Mouse (Mus musculus) v-Abl transformed pro-B cells (cell line): Measurements from ENCODE around the gene Gm40460.
"Not testable (repeated sequence)": the region's sequence is repeated elsewhere in the genome, so short reads cannot be mapped to it uniquely, and the experiment has no call there.

Experiments used
- in situ Hi-C, 2 experiments: fragments of 400-800 bp; cut with MboI; formaldehyde crosslinking; loops; one replicate each; pipeline ENCODE4 v1.15.1; 2025; ENCODE audit not compliant: unreplicated experiment in 2 of 2

Gm40460 gene

GRCm38 (mm10) chr7:142240978-142241377 lies at the start of gene Gm40460:
Gene Gm40460, minus strand, starts transcription at chr7:142241078.
- in situ Hi-C loops = no loop called here

GRCm38 (mm10) chr7:142285910-142286612 lies 45.2 kb upstream of the Gm40460 start:
- in situ Hi-C loops = loop anchor here in 1 of 2 experiments (10.0 kb wide), 1 partner anchor 141 kb away; the partner anchor contains the start of gene Gm45337

GRCm38 (mm10) chr7:142285130-142285835 lies 44.4 kb upstream of the Gm40460 start:
- in situ Hi-C loops = loop anchor here in 1 of 2 experiments (10.0 kb wide), 1 partner anchor 140 kb away; the partner anchor contains the start of gene Gm45337

GRCm38 (mm10) chr7:142284615-142285080 lies 43.8 kb upstream of the Gm40460 start:
- in situ Hi-C loops = loop anchor here in 1 of 2 experiments (10.0 kb wide), 1 partner anchor 140 kb away; the partner anchor contains the start of gene Gm45337

- in situ Hi-C loops = loop anchor here in 1 of 2 experiments (10.0 kb wide), 1 partner anchor 139 kb away; the partner anchor contains the start of gene Gm45337
Measured at GRCm38 (mm10) chr7:142284023-142284591, 43.2 kb upstream of the Gm40460 start.

GRCm38 (mm10) chr7:142282847-142283246 lies 42.0 kb upstream of the Gm40460 start:
- in situ Hi-C loops = loop anchor here in 1 of 2 experiments (10.0 kb wide), 1 partner anchor 138 kb away; the partner anchor contains the start of gene Gm45337

GRCm38 (mm10) chr7:142279291-142279690 lies 38.4 kb upstream of the Gm40460 start:
- in situ Hi-C loops = not testable (repeated sequence)

- in situ Hi-C loops = not testable (repeated sequence)
Measured at GRCm38 (mm10) chr7:142278183-142278582, 37.3 kb upstream of the Gm40460 start.

GRCm38 (mm10) chr7:142274263-142274662 lies 33.4 kb upstream of the Gm40460 start, which contains the start of gene Gm4559:
Gene Gm4559, minus strand, starts transcription at chr7:142274363.
- in situ Hi-C loops = not testable (repeated sequence)

GRCm38 (mm10) chr7:142258254-142258653 lies 17.4 kb upstream of the Gm40460 start, which contains the start of gene Gm2431:
Gene Gm2431, minus strand, starts transcription at chr7:142258354.
- in situ Hi-C loops = not testable (repeated sequence)

- in situ Hi-C loops = no loop called here
Measured at GRCm38 (mm10) chr7:142255517-142255916, 14.6 kb upstream of the Gm40460 start.

GRCm38 (mm10) chr7:142249824-142250223 lies 8.9 kb upstream of the Gm40460 start:
- in situ Hi-C loops = no loop called here

- in situ Hi-C loops = no loop called here
Measured at GRCm38 (mm10) chr7:142231540-142231939, 9.3 kb downstream of the Gm40460 start.

GRCm38 (mm10) chr7:142229871-142230270 lies 11.0 kb downstream of the Gm40460 start, which contains the start of gene Krtap5-5:
Gene Krtap5-5, minus strand, starts transcription at chr7:142229971.
- in situ Hi-C loops = not testable (repeated sequence)

- in situ Hi-C loops = no loop called here
Measured at GRCm38 (mm10) chr7:142224518-142224917, 16.4 kb downstream of the Gm40460 start.

GRCm38 (mm10) chr7:142212136-142212535 lies 28.7 kb downstream of the Gm40460 start:
- in situ Hi-C loops = not testable (repeated sequence)

- in situ Hi-C loops = no loop called here
Measured at GRCm38 (mm10) chr7:142211559-142211958, 29.3 kb downstream of the Gm40460 start, which contains the start of gene Gm7579. Gene Gm7579, plus strand, starts transcription at chr7:142211859.

- in situ Hi-C loops = not testable (repeated sequence)
Measured at GRCm38 (mm10) chr7:142206891-142207290, 34.0 kb downstream of the Gm40460 start.

GRCm38 (mm10) chr7:142205488-142205887 lies 35.4 kb downstream of the Gm40460 start:
- in situ Hi-C loops = no loop called here

- in situ Hi-C loops = no loop called here
Measured at GRCm38 (mm10) chr7:142201064-142201463, 39.8 kb downstream of the Gm40460 start, which contains the start of gene Krtap5-3. Gene Krtap5-3, plus strand, starts transcription at chr7:142201364.
